Mouse (Mus musculus) embryonic fibroblast, embryonic 13.5 days (primary cell): ENCODE data around the gene Fli1. TPM values are rescaled to one million over a fixed set of nuclear protein-coding genes. Genes with fewer than 3 reads are reported as not detected.

ENCODE experiments used
- H3K27ac ChIP-seq: 2 replicates; pipeline ENCODE4 v1.5.1; 2012; ENCODE audit warnings: low read length, control low read depth, inconsistent platforms; ENCODE audit not compliant: insufficient read depth
- H3K4me1 ChIP-seq: 2 replicates; pipeline ENCODE4 v1.6.1; 2011; ENCODE audit warnings: low read length; ENCODE audit not compliant: control insufficient read depth, insufficient read depth
- H3K4me3 ChIP-seq: 2 replicates; pipeline ENCODE4 v1.5.1; 2011; ENCODE audit warnings: mild to moderate bottlenecking, control low read depth, low read length; ENCODE audit not compliant: insufficient read depth
- CTCF ChIP-seq: IDR thresholded peaks from 2 replicates; pipeline ENCODE4 v1.5.1; 2011; ENCODE audit warnings: mild to moderate bottlenecking, control low read depth, low read length, moderate library complexity, borderline replicate concordance; ENCODE audit not compliant: insufficient read depth
- POLR2A ChIP-seq: IDR thresholded peaks from 2 replicates; pipeline ENCODE4 v1.6.1; 2011; ENCODE audit warnings: low read depth, mild to moderate bottlenecking, control low read depth, low read length, moderate library complexity
- polyA plus RNA-seq: library from polyadenylated mRNA; stranded (reverse); fragments of >200 nt; gene quantifications from 2 replicates; pipeline ENCODE4 v1.2.4, GENCODE M21; 2011; ENCODE audit warnings: low read depth; ENCODE audit not compliant: missing spikeins, insufficient read length

Gene Fli1
- polyA plus RNA-seq, 1 experiment: 6.8 TPM

DNA sequence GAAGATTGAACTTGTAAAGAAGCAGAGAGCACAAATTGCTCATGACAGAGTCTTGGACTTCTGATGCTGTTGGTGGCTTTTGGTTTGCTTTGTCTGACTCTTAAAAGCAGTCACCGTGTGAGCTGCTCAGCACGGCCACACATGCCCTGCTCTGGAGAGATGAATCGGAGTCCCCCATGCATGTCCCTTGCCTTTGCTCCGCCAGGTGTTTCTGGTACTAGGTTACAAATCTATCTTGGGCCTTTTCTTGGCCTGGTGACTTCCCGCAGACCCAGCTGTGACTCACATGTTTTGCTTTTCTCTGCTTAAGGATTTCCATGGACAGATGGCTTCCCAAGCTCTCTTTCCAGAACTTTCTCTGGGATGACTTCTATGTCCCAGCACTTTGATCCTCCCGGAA is 169.0 kb downstream of the Fli1 start:
- TF ChIP-seq POLR2A (no peak), CTCF (no peak)
- Histone ChIP-seq H3K4me1 (no peaks in the 10 kb centered on the region), H3K4me3 (no peak overlapping the region), H3K27ac (no peak overlapping the region)

Other genes with a start within 250 kb of the Fli1 start
- not detected in 2 replicates for gene Kcnj5, start 198.5 kb downstream of the Fli1 start, polyA plus RNA-seq
- gene Kcnj1, start 170.4 kb downstream of the Fli1 start, polyA plus RNA-seq: not detected in 2 replicates
- gene Ets1, start 93.4 kb upstream of the Fli1 start, polyA plus RNA-seq: 30.2 and 40.1 TPM in 2 replicates